Comparison of ENCODE assay signal across 8 mouse cellular contexts in the genomic region with DNA sequence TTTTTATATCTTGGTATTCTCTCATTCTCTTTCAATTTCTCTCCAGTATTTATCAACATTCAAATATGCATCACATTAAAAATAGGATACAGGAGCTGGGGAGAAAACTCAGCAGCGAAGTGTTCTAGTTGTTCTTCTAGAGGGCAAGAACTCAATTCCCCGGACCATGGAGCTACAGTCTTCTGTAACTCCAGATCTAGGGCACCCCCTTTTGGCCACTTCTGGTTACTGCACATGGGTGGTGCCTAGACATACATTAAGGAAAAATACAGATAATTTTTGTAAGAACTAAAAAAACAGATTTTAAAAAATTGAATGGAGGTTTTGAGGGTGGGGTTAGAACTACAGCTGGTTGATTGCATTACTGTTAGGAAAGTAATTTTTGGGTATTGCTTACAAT.
A peak's percentile ranks its signal among the peaks of the same experiment; 100 is the strongest.
DNase-seq lines count a peak whose midpoint lies in the region; ATAC-seq and TF ChIP-seq lines count a peak whose summit lies in the region.

No protein-coding gene starts in this region.

- H3K9me3 ChIP-seq in hindbrain, embryonic 10.5 days: peaks cover 6% of the 10 kb centered on the region; the same call in 1 of the 2 replicates
- peaks cover 3% of the 10 kb centered on the region for H3K9me3 ChIP-seq in hindbrain, embryonic 16.5 days (ENCODE audit: control insufficient read depth, low read length)
- no peaks in the 10 kb centered on the region for H3K9me3 ChIP-seq in E14TG2a.4 (ENCODE audit: low read length)
- H3K9me3 ChIP-seq in embryonic facial prominence, embryonic 14.5 days (ENCODE audit: control insufficient read depth, low read length): 0 out of 2 replicates have a peak, but pooled peaks cover 3% of the 10 kb centered on the region

- H3K27me3 ChIP-seq in hindbrain, embryonic 10.5 days (ENCODE audit: insufficient read depth, poor library complexity, severe bottlenecking): no peaks in the 10 kb centered on the region
- no peaks in the 10 kb centered on the region for H3K27me3 ChIP-seq in hindbrain, embryonic 16.5 days (replicated peaks; ENCODE audit: control insufficient read depth, insufficient read depth, low read length)
- no peaks in the 10 kb centered on the region for H3K27me3 ChIP-seq in E14TG2a.4 (ENCODE audit: insufficient read depth, low read length)
- H3K27me3 ChIP-seq in embryonic facial prominence, embryonic 14.5 days (replicated peaks; ENCODE audit: control insufficient read depth, insufficient read depth, low read length): no peaks in the 10 kb centered on the region
- H3K27me3 ChIP-seq in liver, adult 2 months (ENCODE audit: control insufficient read depth, insufficient read depth, low read length): no peaks in the 10 kb centered on the region

- no peaks in the 10 kb centered on the region for H3K36me3 ChIP-seq in hindbrain, embryonic 10.5 days
- H3K36me3 ChIP-seq in hindbrain, embryonic 16.5 days (ENCODE audit: control insufficient read depth, insufficient read depth, low read length): no peaks in the 10 kb centered on the region
- H3K36me3 ChIP-seq in E14TG2a.4 (ENCODE audit: insufficient read depth, low read length): no peaks in the 10 kb centered on the region
- H3K36me3 ChIP-seq in embryonic facial prominence, embryonic 14.5 days (ENCODE audit: control insufficient read depth, insufficient read depth, low read length): no peaks in the 10 kb centered on the region
- H3K36me3 ChIP-seq in liver, adult 2 months (ENCODE audit: control insufficient read depth, insufficient read depth, low read length): no peaks in the 10 kb centered on the region

- 68% methylated on average over 2 of the region's 2 CpGs for WGBS in hindbrain, embryonic 10.5 days
- WGBS in hindbrain, embryonic 16.5 days: 62% methylated on average over 2 of the region's 2 CpGs
- 60% methylated on average over 2 of the region's 2 CpGs for WGBS in embryonic facial prominence, embryonic 14.5 days
- 41% methylated on average over 2 of the region's 2 CpGs for WGBS in liver, adult 2 months

- peak; percentile 90 for TF ChIP-seq CTCF in E14TG2a.4 (conservative IDR thresholded peaks at IDR 0.05; ENCODE audit: low read length)
- peak; percentile 19; the same call in 1 of the 2 replicates for TF ChIP-seq CTCF in liver, adult 2 months (IDR thresholded peaks at IDR 0.05; ENCODE audit: low read depth, low read length)

- H3K4me2 ChIP-seq in hindbrain, embryonic 16.5 days (ENCODE audit: low read length): no peak overlapping the region
- H3K4me2 ChIP-seq in embryonic facial prominence, embryonic 14.5 days (ENCODE audit: low read depth, low read length): no peak overlapping the region

- no peak for TF ChIP-seq POLR2A in liver, adult 2 months (IDR thresholded peaks at IDR 0.05; ENCODE audit: extremely low read depth, insufficient read depth, low read length)

- H3K4me1 ChIP-seq in hindbrain, embryonic 10.5 days (replicated peaks): no peaks in the 10 kb centered on the region
- H3K4me1 ChIP-seq in hindbrain, embryonic 16.5 days (ENCODE audit: control insufficient read depth, insufficient read depth, low read depth, low read length): no peaks in the 10 kb centered on the region
- no peaks in the 10 kb centered on the region for H3K4me1 ChIP-seq in E14TG2a.4 (replicated peaks; ENCODE audit: low read depth, low read length)
- no peaks in the 10 kb centered on the region for H3K4me1 ChIP-seq in embryonic facial prominence, embryonic 14.5 days (ENCODE audit: control insufficient read depth, insufficient read depth, low read length)
- no peaks in the 10 kb centered on the region for H3K4me1 ChIP-seq in liver, adult 2 months (ENCODE audit: control insufficient read depth, insufficient read depth, low read length)

- DNase-seq in hindbrain, embryonic 10.5 days (ENCODE audit: low spot score): peak; percentile 33
- peak; percentile 5 for DNase-seq in adipocyte (ENCODE audit: low spot score)
- peak; percentile 46 for DNase-seq in embryonic facial prominence, embryonic 14.5 days (ENCODE audit: low spot score)
- DNase-seq in liver, adult 2 months (ENCODE audit: extremely low read depth, low read depth, low spot score): peak; percentile 12
- DNase-seq in right cerebral cortex, postnatal 36 days (ENCODE audit: low spot score in 2 of 2): peak; percentile 14 to 16

- H3K79me2 ChIP-seq in liver, adult 2 months (ENCODE audit: control insufficient read depth, insufficient read depth, low read length): no peaks in the 10 kb centered on the region

- no peak overlapping the region for H3K9ac ChIP-seq in hindbrain, embryonic 16.5 days (ENCODE audit: low read depth, low read length)
- H3K9ac ChIP-seq in embryonic facial prominence, embryonic 14.5 days (ENCODE audit: low read depth, low read length): no peak overlapping the region
- H3K9ac ChIP-seq in liver, adult 2 months (ENCODE audit: low read depth, low read length): no peak overlapping the region

- ATAC-seq in hindbrain, embryonic 16.5 days: no peak
- no peak for ATAC-seq in embryonic facial prominence, embryonic 14.5 days (ENCODE audit: low read depth)
- ATAC-seq in monocyte, adult 5-6 weeks (replicated peaks; ENCODE audit: insufficient number of reproducible peaks, low FRiP score, low TSS enrichment, poor library complexity, severe bottlenecking): no peak

- no peak overlapping the region for H3K4me3 ChIP-seq in hindbrain, embryonic 10.5 days
- H3K4me3 ChIP-seq in hindbrain, embryonic 16.5 days (ENCODE audit: low read length): no peak overlapping the region
- no peak overlapping the region for H3K4me3 ChIP-seq in E14TG2a.4 (replicated peaks; ENCODE audit: low read length)
- no peak overlapping the region for H3K4me3 ChIP-seq in embryonic facial prominence, embryonic 14.5 days (ENCODE audit: low read depth, low read length)
- no peak overlapping the region for H3K4me3 ChIP-seq in liver, adult 2 months (ENCODE audit: insufficient read depth, low read depth, low read length)

- no peak overlapping the region for H3K27ac ChIP-seq in hindbrain, embryonic 10.5 days
- no peak overlapping the region for H3K27ac ChIP-seq in hindbrain, embryonic 16.5 days (ENCODE audit: low read depth, low read length)
- no peak overlapping the region for H3K27ac ChIP-seq in embryonic facial prominence, embryonic 14.5 days (replicated peaks; ENCODE audit: low read depth, low read length)
- no peak overlapping the region for H3K27ac ChIP-seq in liver, adult 2 months (replicated peaks; ENCODE audit: insufficient read depth, low read depth, low read length)
